Mouse (Mus musculus) kidney, embryonic 15.5 days (tissue): ENCODE measurements at regions not wholly inside any gene's neighbourhood (a gene's known extent, or its start where the extent isn't known, plus 50 kb on each side); places are given as distances from the start of the nearest gene placed in this dataset. TPM values are rescaled to one million over a fixed set of nuclear protein-coding genes. Genes with fewer than 3 reads are reported as not detected.

Experiments used
- microRNA-seq: library from miRNA; unstranded; fragments of <30 nt; microRNA quantifications from one replicate; pipeline ENCODE4, GENCODE M21; 2016

Small RNA genes in the stretch of these regions (microRNA-seq; reads per million reads assigned to microRNA genes)
- gene Gm44375 = not detected
